Mouse (Mus musculus) kidney, embryonic 14.5 days (tissue): ENCODE measurements around the gene Tial1. TPM values are rescaled to one million over a fixed set of nuclear protein-coding genes. Genes with fewer than 3 reads are reported as not detected.

Source experiments
- ATAC-seq: fragments of 200-750 bp; cut with Nextera tagmentation; 2 replicates; pipeline ENCODE4 v1.8.0; 2017; ENCODE audit warnings: moderate number of reproducible peaks, mild to moderate bottlenecking, moderate TSS enrichment, moderate library complexity; ENCODE audit not compliant: low FRiP score, low TSS enrichment
- H3K27ac ChIP-seq: fragments of 300-500 bp; sonication (generic); 2 replicates; pipeline ENCODE4 v1.5.1; 2014; ENCODE audit warnings: low read depth, mild to moderate bottlenecking, low read length, moderate library complexity, mixed read lengths
- H3K27me3 ChIP-seq: fragments of 300-500 bp; sonication (generic); 2 replicates; pipeline ENCODE4 v1.6.1; 2014; ENCODE audit warnings: mild to moderate bottlenecking, low read length; ENCODE audit not compliant: control insufficient read depth, insufficient read depth
- H3K36me3 ChIP-seq: fragments of 300-500 bp; sonication (generic); 2 replicates; pipeline ENCODE4 v1.6.1; 2014; ENCODE audit warnings: low read length, mixed read lengths; ENCODE audit not compliant: control insufficient read depth, insufficient read depth
- H3K4me1 ChIP-seq: fragments of 300-500 bp; sonication (generic); 2 replicates; pipeline ENCODE4 v1.6.1; 2014; ENCODE audit warnings: low read length, mixed read lengths; ENCODE audit not compliant: control insufficient read depth, insufficient read depth
- H3K4me2 ChIP-seq: fragments of 300-500 bp; sonication (generic); replicated peaks from 2 replicates; pipeline ENCODE4 v1.6.1; 2014; ENCODE audit warnings: low read depth, mild to moderate bottlenecking, low read length
- H3K4me3 ChIP-seq: fragments of 300-500 bp; sonication (generic); 2 replicates; pipeline ENCODE4 v1.5.1; 2014; ENCODE audit warnings: mild to moderate bottlenecking, low read length
- H3K9ac ChIP-seq: fragments of 300-500 bp; sonication (generic); 2 replicates; pipeline ENCODE4 v1.6.1; 2014; ENCODE audit warnings: low read depth, mild to moderate bottlenecking, low read length, moderate library complexity
- H3K9me3 ChIP-seq: fragments of 300-500 bp; sonication (generic); 2 replicates; pipeline ENCODE4 v1.6.1; 2016; ENCODE audit warnings: low read length; ENCODE audit not compliant: control insufficient read depth
- WGBS: fragments of 180-500 bp; shearing (Covaris S2); extraction: QIAGEN DNeasy Blood & Tissue Kit; methylation state at CpG from one replicate; pipeline ENCODE4 v1.1.7; 2014; 5-methylcytosine and 5-hydroxymethylcytosine counted together
- polyA plus RNA-seq: library from polyadenylated mRNA; unstranded; fragments of >200 nt; fragmentation: Nextera tagmentation; extraction: Ambion mirVana; gene quantifications from 2 replicates; pipeline ENCODE4 v1.2.1, GENCODE M21; 2014

Tial1 gene
- polyA plus RNA-seq, 1 experiment from 2014 or later = 40.0 TPM

- H3K36me3 ChIP-seq = no peaks in the 10 kb centered on the region
- no peak overlapping the region for H3K4me3 ChIP-seq
- no peaks in the 10 kb centered on the region for H3K4me1 ChIP-seq
- no peak for ATAC-seq
- WGBS = 64% methylated on average over 11 of the region's 11 CpGs
- no peak overlapping the region for H3K4me2 ChIP-seq
- H3K9me3 ChIP-seq = no peaks in the 10 kb centered on the region
- peaks cover 11% of the 10 kb centered on the region; the same call in 1 of the 2 replicates for H3K27me3 ChIP-seq
- H3K9ac ChIP-seq = no peak overlapping the region
- H3K27ac ChIP-seq = no peak overlapping the region
Measured at GRCm38 (mm10) chr7:128410708-128411413, 50.7 kb downstream of the Tial1 start.

- no peak for ATAC-seq
- H3K9me3 ChIP-seq = no peaks in the 10 kb centered on the region
- H3K9ac ChIP-seq = no peak overlapping the region
- H3K27ac ChIP-seq = no peak overlapping the region
- 88% methylated on average over 5 of the region's 5 CpGs for WGBS
- H3K4me3 ChIP-seq = no peak overlapping the region
- no peaks in the 10 kb centered on the region for H3K4me1 ChIP-seq
- no peaks in the 10 kb centered on the region for H3K36me3 ChIP-seq
- no peak overlapping the region for H3K4me2 ChIP-seq
- H3K27me3 ChIP-seq = no peaks in the 10 kb centered on the region
Measured at GRCm38 (mm10) chr7:128408265-128408664, 53.3 kb downstream of the Tial1 start.

- no peak overlapping the region for H3K4me2 ChIP-seq
- 81% methylated on average over 6 of the region's 6 CpGs for WGBS
- H3K9me3 ChIP-seq = no peaks in the 10 kb centered on the region
- no peak overlapping the region for H3K4me3 ChIP-seq
- no peak overlapping the region for H3K9ac ChIP-seq
- no peaks in the 10 kb centered on the region for H3K36me3 ChIP-seq
- ATAC-seq = no peak
- no peaks in the 10 kb centered on the region for H3K27me3 ChIP-seq
- H3K4me1 ChIP-seq = no peaks in the 10 kb centered on the region
- no peak overlapping the region for H3K27ac ChIP-seq
Measured at GRCm38 (mm10) chr7:128403988-128404387, 57.5 kb downstream of the Tial1 start.

GRCm38 (mm10) chr7:128403586-128403985 is 57.9 kb downstream of the Tial1 start:
- H3K27ac ChIP-seq = no peak overlapping the region
- no peaks in the 10 kb centered on the region for H3K36me3 ChIP-seq
- H3K9ac ChIP-seq = no peak overlapping the region
- ATAC-seq = no peak
- no peak overlapping the region for H3K4me2 ChIP-seq
- no peak overlapping the region for H3K4me3 ChIP-seq
- no peaks in the 10 kb centered on the region for H3K9me3 ChIP-seq
- no peaks in the 10 kb centered on the region for H3K27me3 ChIP-seq
- H3K4me1 ChIP-seq = 0 out of 2 replicates have a peak, but pooled peaks cover 2% of the 10 kb centered on the region
- 53% methylated on average over 6 of the region's 6 CpGs for WGBS

- Histone ChIP-seq H3K4me2 (no peak overlapping the region), H3K4me3 (no peak overlapping the region), H3K27me3 (no peaks in the 10 kb centered on the region), H3K9me3 (no peaks in the 10 kb centered on the region), H3K27ac (no peak overlapping the region), H3K36me3 (no peaks in the 10 kb centered on the region), H3K9ac (no peak overlapping the region), H3K4me1 (0 out of 2 replicates have a peak, but pooled peaks cover 3% of the 10 kb centered on the region)
- no peak for ATAC-seq
- WGBS = 39% methylated on average over 10 of the region's 10 CpGs
Measured at GRCm38 (mm10) chr7:128403128-128403527, 58.4 kb downstream of the Tial1 start.

- Histone ChIP-seq H3K36me3 (no peaks in the 10 kb centered on the region), H3K9ac (no peak overlapping the region), H3K4me1 (0 out of 2 replicates have a peak, but pooled peaks cover 3% of the 10 kb centered on the region), H3K27ac (no peak overlapping the region), H3K4me2 (no peak overlapping the region), H3K27me3 (no peaks in the 10 kb centered on the region), H3K4me3 (no peak overlapping the region), H3K9me3 (no peaks in the 10 kb centered on the region)
- no peak for ATAC-seq
- WGBS = 81% methylated on average over 8 of the region's 8 CpGs
Measured at GRCm38 (mm10) chr7:128402577-128402976, 58.9 kb downstream of the Tial1 start.

- Histone ChIP-seq H3K27me3 (no peaks in the 10 kb centered on the region), H3K9me3 (no peaks in the 10 kb centered on the region), H3K4me1 (0 out of 2 replicates have a peak, but pooled peaks cover 3% of the 10 kb centered on the region), H3K4me3 (no peak overlapping the region), H3K9ac (no peak overlapping the region), H3K27ac (no peak overlapping the region), H3K36me3 (no peaks in the 10 kb centered on the region), H3K4me2 (no peak overlapping the region)
- 76% methylated on average over 4 of the region's 4 CpGs for WGBS
- no peak for ATAC-seq
Measured at GRCm38 (mm10) chr7:128398664-128399063, 62.9 kb downstream of the Tial1 start.

- Histone ChIP-seq H3K36me3 (no peaks in the 10 kb centered on the region), H3K27me3 (no peaks in the 10 kb centered on the region), H3K4me1 (peaks cover 5% of the 10 kb centered on the region; the same call in 1 of the 2 replicates), H3K4me2 (no peak overlapping the region), H3K9me3 (no peaks in the 10 kb centered on the region), H3K27ac (no peak overlapping the region), H3K4me3 (no peak overlapping the region), H3K9ac (no peak overlapping the region)
- WGBS = 76% methylated on average over 2 of the region's 2 CpGs
- no peak for ATAC-seq
Measured at GRCm38 (mm10) chr7:128397066-128397465, 64.5 kb downstream of the Tial1 start.

GRCm38 (mm10) chr7:128393756-128394155 is 67.8 kb downstream of the Tial1 start:
- Histone ChIP-seq H3K27ac (no peak overlapping the region), H3K36me3 (no peaks in the 10 kb centered on the region), H3K27me3 (no peaks in the 10 kb centered on the region), H3K4me2 (no peak overlapping the region), H3K4me3 (no peak overlapping the region), H3K9ac (no peak overlapping the region), H3K9me3 (no peaks in the 10 kb centered on the region), H3K4me1 (peaks cover 16% of the 10 kb centered on the region)
- WGBS = 58% methylated on average over 4 of the region's 4 CpGs
- no peak for ATAC-seq
